Mouse (Mus musculus) T-cell, adult 2 months (primary cell): ENCODE measurements at regions not wholly inside any gene's neighbourhood (a gene's known extent, or its start where the extent isn't known, plus 50 kb on each side); places are given as distances from the start of the nearest gene placed in this dataset.
A peak's percentile ranks its signal among the peaks of the same experiment; 100 is the strongest.

Source experiments
- DNase-seq: peaks from one replicate; pipeline ENCODE4 v3.0.0; 2022; ENCODE audit warnings: low spot score

DNA sequence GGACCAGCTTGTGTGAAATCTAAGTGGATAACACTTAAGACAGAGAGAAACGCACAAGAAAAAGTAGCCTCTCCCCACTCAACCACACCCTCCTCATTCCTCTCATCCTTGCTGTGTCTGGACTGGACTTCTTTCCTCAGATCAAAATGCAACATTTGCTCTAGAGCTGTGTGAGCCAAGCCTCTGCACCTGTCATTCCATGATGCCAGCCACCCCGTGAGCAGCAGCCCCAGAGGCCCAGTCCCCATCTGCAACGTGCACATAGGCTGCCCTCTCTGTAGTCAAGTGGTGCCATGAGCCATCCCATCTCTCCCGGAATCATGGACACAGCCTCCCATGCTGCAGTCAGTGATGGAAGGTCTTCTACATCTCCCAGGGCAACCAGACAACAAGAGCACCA lies 55.1 kb upstream of the Gpc1 start:
- no peak for DNase-seq

DNA sequence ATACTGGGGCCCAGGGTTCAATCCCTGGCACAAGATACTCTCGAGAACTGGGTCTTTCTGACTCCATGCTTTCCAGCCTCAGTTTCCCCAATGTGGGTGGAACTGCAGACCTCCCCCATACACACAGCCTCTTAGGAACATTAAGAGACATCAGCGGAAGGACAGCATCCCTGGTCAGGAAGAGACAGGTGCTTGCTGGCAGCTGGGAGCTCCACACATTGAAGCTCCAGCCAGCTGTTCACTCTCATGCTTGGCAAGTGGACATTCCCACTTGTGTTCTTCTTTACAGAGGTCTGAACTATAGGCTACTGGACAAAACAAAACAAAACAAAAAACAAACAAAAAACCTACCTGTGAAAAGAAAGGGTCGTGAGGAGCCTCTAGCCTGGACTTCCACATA lies 55.5 kb upstream of the Gpc1 start:
- DNase-seq = no peak

DNA sequence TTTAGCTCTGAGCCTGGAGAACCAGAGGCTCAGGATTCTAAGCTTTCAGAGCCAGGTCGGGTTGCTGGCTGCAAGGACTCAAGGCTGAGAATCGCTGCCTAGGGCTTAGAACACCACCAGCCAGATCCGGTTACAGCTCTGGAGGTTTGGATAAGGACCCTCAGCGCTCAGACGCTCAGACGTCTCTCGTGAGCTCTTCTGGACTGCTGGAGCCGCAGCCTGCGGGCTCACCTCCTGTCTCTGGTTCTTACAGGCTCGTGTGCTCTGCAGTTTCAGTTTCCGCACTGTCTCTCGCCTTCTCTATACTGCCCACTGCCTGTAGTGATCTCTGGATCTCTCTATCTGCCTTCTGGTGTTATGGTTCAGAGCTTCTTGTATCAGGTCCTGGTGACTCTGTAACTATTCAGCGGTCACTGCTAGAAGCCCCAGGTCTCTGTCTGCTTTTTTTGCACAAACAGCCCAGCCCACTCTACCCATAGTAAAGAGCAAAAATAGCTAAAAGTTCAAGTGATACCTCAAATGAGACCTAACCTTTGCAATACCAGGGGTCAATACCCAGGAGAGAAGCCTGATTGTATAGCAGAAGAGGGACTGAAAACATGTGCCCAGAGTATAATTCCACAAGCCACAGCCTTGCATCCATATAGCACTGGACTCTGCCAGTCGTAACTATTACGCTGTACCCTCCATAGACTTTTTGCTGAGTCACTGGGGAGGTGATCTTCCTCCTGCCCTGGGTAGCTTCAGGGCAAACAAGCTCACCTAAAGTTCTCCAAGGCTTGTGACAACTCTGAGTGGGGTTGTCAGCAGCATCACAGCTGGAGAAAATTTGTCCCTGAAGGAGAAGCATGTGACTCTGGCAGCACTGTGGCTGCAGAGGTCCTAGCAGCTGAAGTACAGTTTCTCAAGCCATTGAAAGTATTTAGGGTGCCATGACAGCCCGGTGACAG lies 56.4 kb upstream of the Gpc1 start:
- DNase-seq = no peak

DNA sequence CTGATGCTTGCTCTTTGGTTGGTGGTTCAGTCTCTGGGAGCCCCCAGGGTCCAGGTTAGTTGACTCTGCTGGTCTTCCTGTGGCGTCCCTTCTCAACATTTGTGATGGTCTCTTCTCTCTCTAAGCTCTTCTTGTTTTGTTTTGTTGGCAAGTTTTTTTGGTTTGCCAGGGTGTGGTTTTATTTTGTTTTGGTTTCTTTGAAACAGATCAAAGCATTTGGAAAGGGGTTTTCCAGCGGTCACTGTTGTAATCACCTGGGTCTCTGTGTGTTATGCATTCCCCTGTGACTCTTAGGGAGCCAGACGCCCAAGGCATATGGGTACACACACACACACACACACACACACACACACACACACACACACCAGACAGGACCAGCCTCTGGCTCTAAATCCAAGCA lies 57.4 kb upstream of the Gpc1 start:
- peak; percentile 16 for DNase-seq

DNA sequence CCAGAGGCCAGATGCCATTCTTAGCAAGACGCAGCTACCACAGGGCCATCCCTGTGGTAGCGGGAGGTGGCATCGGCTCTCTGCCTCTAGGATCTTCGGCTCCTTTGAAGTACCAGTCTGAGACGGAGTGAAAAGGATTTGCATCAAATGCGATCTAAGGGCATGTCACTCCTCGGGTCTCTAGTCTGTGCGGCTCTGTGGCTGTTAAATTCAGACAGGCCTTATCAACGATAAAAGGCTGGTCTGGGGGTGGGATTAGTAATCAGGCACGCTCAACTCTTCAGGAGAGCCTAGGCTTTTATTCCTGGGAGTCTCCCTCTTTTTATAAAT lies 58.7 kb upstream of the Gpc1 start:
- no peak for DNase-seq

DNA sequence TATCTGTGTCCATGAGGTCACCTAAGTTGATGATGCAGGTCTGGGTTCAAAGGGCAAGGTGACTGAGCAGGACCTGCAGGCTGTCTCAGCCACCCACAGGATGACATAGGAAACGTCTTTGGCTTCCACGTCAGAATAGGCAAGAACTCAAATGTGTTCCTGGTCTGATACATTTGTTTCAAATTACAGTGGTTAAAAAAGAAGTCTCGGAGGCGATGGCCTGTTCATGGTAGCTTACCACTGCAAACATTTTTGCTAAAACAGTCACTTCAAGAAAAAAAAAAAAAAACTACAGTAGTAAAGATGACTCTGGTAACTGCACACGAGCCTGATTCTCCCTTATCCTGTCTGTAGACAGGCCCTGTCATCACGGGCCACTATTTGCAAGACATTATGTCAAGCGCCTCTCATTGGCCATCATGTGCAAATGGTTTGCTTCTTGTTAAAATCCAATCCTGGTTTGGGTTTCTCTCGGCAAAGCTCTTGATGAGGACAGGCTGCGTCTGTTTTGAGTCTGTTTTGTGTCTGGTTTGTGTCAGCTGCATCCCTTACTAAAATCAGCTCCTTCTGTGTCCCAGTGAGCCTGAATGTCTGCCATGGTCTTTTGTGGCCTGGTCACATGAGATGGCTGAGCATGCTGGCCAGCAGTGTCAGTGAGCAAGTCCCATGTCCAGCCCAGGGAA lies 59.2 kb upstream of the Gpc1 start:
- DNase-seq = no peak

DNA sequence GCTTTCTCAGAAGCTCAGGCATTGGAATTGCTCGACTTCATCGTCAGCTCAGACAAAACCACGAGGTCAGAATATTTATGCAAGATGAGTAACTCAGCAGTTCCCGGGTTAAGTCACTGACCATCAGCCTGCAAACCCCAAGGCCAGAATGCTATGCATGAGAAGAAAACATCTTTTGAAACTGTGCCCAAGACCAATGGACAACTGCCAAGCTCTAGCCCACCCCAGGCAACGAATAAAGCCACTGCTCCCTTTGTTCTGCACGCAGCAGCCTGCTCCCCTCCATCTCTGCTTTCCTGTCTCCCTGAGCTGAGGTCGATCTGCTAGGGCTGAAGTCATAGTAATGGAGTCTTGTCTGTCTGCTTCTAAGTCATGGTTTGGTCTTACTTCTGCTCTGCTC lies 61.7 kb upstream of the Gpc1 start:
- DNase-seq = no peak

DNA sequence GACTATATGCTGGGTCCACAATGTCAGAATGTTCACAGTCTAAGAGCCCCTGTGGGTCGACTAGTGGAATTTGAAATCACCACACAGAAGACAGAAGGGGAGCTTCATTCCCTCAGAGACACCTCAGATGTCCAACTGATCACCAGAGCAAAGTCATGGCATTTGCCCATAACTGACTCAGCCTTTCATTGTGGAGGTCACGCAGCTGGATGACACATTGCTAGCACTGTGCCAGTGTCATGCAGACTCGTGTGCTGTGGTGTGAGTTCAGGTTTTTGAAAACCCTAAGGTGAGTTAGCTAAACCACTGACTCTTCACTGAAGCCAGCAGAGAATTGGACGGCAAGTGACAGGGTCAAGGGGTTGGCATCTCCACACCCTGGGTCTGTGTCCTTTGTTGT lies 62.3 kb upstream of the Gpc1 start:
- no peak for DNase-seq

DNA sequence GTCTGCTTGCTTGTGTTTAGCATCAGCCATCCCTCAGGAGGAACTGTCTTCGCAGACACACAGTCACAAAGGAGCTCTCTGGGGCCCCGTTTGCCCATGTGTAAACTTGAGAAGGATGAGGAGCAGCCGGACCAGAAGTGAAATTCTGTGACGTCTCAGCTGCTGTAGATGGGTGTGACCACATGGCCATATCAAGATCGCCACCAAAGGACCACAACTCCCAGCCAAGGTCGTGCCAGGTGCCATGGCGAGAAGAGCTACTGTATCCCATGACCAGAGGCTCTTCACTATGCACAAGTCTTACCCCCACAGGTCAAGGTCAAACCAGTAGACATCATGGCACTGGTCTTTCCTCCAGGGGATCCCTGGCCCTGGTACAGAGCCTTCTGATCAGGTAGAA lies 64.9 kb upstream of the Gpc1 start:
- no peak for DNase-seq

DNA sequence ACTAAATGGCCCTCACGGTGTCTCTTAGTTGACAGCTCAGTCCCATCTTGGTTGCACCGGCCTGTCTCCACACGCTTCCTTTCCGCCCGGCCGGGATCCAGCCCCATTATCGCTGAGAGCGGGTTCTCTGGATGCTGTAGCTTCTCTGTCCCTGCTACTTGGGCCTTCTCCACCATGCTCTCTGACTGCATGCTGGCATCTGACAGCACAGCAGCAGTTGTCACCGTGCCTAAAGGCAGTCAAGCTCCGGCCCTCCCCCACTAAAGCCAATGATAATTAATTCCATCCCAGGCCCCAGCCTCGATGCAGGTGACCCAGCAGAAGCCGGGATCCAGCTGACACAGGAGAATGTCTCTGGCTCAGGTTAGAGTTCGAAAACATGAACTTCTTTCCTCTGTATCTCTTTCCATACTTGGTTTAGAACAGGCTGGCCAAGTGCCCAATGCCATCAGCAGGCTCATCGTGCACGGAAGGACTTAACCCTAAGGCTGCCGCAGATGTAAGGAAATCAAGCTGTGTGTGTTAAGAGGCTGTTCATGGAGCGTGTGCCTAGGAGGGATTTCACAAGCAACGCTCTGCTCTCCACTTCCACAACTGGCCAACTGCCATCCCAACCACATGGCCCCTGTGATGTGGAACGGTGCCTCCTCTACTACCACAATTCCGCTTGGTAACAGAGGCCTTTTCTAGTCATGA lies 76.5 kb upstream of the Gpc1 start:
- no peak for DNase-seq

DNA sequence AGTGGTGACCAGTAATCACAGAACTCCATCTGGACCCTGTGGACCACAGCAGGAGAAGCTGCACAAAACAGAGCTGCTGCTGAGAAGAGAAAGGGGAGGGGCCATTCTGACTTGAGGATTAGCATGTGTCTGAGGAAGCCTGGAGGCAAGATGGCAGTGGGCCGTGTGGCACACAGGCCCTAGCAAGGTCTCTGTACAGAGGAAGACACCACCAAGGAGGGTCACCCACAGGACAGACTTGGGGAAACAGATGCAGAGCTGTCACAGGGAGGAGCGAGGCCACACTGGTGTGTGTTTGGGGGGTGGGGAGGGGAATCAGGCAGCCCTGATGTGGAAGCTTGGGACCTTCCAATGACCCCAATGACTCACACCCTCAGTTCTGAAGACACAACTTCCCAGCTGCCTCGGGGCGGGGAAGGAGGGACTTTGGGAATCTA lies 79.7 kb upstream of the Gpc1 start:
- no peak for DNase-seq

DNA sequence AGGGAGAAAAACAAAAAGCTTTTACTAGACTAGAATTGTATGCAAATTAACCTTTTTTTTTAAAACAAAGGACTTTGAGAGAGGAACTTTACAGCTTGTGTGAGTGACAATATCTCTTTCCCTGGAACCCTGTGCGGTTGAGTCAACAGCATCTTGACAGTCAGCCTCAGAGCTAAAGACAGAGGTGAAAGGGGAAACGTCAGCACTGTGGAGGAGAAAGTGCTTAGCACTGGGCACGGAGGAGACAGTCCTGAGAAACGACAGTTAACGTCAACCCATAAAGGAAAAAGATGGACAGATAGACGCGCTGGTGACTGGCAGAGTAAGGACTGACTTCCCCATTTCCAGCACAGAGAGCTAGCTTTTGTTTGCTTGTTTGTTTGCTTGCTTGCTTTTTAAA lies 82.0 kb upstream of the Gpc1 start:
- no peak for DNase-seq

DNA sequence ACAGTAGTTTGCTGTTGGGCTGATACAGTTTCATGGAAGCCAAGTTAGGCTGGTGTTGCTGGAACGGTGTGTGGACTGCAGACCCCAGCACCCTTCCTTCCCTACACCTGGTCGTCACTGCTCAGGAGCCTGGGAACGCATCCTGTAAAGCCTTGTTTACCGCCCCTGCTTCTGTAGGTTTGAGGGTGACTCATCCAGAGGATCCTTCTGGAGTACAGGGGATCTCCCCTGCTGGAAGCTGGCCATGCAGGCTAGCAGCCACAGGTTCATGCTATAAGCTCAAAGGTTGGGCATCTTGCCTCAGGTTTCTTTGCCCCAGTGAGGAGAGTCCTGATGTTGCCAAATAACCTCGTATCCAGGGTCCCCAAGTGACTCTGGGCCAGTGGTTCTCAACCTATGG lies 86.2 kb upstream of the Gpc1 start:
- DNase-seq = no peak

DNA sequence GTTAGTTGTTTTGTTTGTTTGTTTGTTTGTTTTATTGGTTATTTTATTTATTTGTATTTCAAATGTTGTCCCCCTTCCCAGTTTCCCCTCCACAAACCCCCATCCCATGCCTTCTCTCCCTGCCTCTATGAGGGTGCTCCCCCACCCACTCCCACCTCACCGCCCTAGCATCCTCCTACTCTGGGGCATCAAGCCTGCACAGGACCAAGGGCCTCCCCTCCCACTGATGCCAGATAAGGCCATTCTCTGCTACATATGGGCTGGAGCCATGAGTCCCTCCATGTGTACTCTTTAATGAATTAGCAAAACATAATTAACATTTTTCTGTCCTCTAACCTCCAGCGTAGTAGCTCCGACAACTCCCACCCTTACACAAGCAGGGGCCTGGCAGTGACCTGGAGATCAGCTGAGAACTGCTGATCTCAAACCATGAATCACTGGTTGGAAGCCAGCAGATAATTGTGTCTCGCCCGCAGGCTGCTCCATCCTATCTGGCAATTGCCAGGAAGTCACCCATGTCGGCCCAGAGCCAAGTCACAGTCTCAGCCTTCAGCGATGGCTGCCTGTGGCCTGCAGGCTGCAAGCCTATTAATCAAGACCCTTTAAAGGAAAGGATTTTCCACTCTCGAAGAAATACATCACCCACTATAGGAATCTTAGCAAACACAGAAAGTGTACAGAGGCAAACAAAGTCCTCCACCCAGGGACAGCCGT lies 86.8 kb upstream of the Gpc1 start:
- DNase-seq = no peak

DNA sequence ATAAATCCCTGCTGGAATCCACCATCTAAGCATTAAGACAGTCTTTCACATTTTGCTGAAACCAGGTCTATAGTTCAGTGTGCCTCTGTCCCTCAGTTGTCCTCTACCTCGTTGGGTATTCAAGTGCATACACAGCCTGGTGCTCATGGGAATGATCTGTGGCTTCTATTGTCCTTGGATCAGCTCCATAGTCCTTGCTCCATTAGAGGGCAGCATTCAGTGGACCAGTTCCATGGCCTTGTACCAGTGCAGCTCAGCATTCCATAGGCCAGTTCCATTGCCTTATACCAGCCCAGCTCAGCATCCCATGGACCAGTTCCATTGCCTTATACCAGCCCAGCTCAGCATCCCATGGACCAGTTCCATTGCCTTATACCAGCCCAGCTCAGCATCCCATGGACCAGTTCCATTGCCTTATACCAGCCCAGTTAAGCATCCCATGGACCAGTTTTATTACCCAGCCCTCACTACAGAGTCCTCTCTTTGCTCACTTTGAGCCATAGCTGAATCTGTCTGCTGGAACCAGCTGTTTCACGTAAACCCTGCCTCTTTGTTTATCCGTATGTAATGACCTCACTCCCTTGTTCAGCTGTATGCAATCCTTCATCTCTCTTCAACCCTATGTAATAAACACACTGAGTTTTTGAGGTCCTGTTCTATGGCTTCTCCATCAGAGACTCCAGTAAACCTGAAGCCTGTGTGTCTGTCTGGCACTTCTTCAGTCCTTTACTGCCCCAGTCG lies 88.4 kb upstream of the Gpc1 start:
- DNase-seq = no peak

DNA sequence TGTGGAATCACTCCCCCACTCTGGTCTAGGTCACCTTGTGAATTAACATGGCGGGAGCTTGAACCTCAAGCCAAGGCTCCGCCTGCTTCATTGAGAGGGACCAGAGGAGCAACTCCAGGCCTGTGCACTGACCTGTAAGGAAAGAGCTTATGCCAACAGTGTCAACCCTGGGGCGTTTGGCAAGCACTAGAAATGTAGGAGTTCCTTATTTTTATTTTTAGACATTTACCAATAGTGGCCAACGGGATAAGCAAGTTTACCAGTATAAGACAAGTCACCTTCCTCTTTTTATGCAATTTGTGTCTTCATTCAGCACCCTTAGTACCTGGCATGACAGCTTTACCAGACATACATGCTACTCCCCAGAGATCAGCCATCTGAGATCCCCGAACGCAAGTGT lies 89.1 kb upstream of the Gpc1 start:
- no peak for DNase-seq

DNA sequence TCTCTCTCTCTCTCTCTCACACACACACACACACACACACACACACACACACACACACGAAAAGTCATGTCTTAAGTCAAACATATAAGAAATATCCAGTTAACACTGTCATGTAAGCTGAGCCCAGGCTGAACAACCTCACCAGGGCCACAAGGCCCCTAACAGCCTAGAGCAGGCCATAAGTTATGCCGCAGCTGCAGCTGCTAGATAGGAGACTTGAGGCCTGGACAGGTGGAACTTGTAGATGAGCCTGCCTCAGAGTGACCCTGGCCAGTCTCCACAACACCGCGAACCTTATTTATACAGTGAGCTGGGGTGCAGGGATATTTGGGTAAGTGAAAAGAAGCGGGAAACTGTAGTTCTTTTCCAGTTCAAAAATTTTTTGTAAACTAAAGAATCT lies 90.4 kb upstream of the Gpc1 start:
- DNase-seq = no peak

DNA sequence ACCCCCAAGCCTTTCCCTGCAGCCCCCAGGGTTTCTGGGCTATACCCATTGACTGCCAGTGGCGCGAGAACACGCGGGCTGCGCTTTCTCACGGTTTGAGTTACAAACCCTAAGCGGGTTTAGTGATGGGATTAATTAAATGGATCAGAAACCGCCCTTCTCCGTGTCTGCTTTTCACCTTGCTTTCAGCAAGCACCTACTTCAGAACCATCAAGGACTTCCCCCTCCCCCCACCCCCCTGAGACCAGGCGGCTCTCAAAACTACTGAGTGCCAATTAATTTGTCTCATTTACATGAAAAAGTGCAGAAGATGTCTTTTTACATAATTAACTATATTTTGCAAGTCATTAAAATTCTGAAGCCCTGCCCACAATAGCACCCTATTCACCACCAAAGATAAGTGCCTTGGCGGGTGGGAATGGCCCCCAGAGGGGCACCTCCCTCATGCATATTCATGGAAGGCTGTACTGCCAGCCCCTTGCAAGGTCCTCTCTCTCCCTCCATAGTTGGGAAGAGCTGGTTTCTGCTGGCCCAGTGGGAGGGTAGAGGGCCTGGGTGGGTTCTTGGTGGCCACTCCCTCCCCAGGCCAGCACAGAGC lies 89.1 kb upstream of the Otos start:
- DNase-seq = no peak

DNA sequence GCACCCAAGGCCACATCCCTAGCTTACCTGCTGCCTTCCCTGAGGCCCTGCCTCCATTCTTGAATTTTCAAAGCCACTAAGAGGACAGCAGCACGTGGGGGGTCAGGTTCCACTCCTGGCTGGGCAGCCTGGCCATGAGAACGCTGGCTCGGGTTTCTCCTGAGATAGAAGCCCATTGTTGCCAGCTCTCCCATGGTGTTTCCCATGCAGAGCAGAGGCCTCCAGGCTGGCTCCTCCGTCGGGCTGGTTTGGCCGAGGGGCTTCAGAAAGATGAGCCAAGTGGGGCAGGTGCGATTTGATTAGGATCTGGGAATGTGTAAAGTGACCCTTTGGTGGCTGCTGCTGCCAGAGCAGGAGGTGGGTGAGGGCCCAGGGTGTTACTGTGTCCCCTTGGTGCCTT lies 87.8 kb upstream of the Otos start:
- DNase-seq = no peak

DNA sequence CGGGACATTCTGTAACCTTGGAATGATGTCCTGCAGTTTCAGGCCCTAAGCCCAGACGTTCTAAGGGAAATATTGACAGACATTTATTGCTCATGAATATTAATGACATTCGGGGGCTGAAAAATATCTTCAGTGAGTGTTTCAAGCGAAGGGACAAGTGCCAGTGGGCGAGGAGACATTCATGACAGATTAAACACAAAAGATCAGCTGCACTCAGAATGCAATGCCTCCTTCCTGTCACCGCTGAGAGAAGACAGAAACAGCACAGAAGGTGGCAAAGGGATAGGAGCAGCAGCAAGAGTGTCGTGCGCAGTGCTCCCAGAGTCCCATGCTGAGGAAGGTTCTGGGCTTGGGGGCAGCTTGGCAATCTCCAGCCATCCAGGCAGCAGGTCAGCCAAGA lies 85.1 kb upstream of the Otos start:
- DNase-seq = no peak
